Mouse (Mus musculus): ENCODE measurements around the gene Cnksr3. TPM values are rescaled to one million over a fixed set of nuclear protein-coding genes. Genes with fewer than 3 reads are reported as not detected.
A peak's percentile ranks its signal among the peaks of the same experiment; 100 is the strongest.

Cnksr3 gene
- polyA plus RNA-seq, 2 experiments, result 12.3 to 15.3 TPM

- no peaks in the 10 kb centered on the region for H3K9me3 ChIP-seq (ENCODE audit: control insufficient read depth, low read length)
- no peak overlapping the region for H3K4me3 ChIP-seq (replicated peaks; ENCODE audit: low read length)
- H3K27me3 ChIP-seq (ENCODE audit: control insufficient read depth, insufficient read depth, low read length), result no peaks in the 10 kb centered on the region
- TF ChIP-seq POLR2A (IDR thresholded peaks at IDR 0.05; ENCODE audit: borderline replicate concordance, extremely low read depth, insufficient read depth, insufficient read length), result no peak
- peak; percentile 50 for DNase-seq (ENCODE audit: low spot score)
- no peak overlapping the region for H3K9ac ChIP-seq (ENCODE audit: low read depth, low read length, severe bottlenecking)
- H3K27ac ChIP-seq (replicated peaks; ENCODE audit: low read depth, low read length), result no peak overlapping the region
- peak; percentile 53; the same call in 1 of the 2 replicates for ATAC-seq (ENCODE audit: low FRiP score, low read depth)
- 64% methylated on average over 11 of the region's 11 CpGs for WGBS
- no peak overlapping the region for H3K4me2 ChIP-seq (replicated peaks; ENCODE audit: low read depth, low read length, severe bottlenecking)
- no peaks in the 10 kb centered on the region for H3K4me1 ChIP-seq (ENCODE audit: control insufficient read depth, insufficient read depth, low read length)
- H3K36me3 ChIP-seq (ENCODE audit: control insufficient read depth, insufficient read depth, low read length), result peaks cover 20% of the 10 kb centered on the region
Observed at GRCm38 (mm10) chr10:7149671-7150595, 62.1 kb downstream of the Cnksr3 start.

- Histone ChIP-seq H3K27me3 (ENCODE audit: control insufficient read depth, insufficient read depth, low read length) (no peaks in the 10 kb centered on the region), H3K27ac (replicated peaks; ENCODE audit: low read depth, low read length) (no peak overlapping the region), H3K4me1 (ENCODE audit: control insufficient read depth, insufficient read depth, low read length) (no peaks in the 10 kb centered on the region), H3K9me3 (ENCODE audit: control insufficient read depth, low read length) (no peaks in the 10 kb centered on the region), H3K9ac (ENCODE audit: low read depth, low read length, severe bottlenecking) (no peak overlapping the region), H3K36me3 (ENCODE audit: control insufficient read depth, insufficient read depth, low read length) (peaks cover 11% of the 10 kb centered on the region; the same call in 1 of the 2 replicates), H3K4me2 (replicated peaks; ENCODE audit: low read depth, low read length, severe bottlenecking) (no peak overlapping the region), H3K4me3 (replicated peaks; ENCODE audit: low read length) (no peak overlapping the region)
- no peak for TF ChIP-seq POLR2A (IDR thresholded peaks at IDR 0.05; ENCODE audit: borderline replicate concordance, extremely low read depth, insufficient read depth, insufficient read length)
- no peak for DNase-seq (ENCODE audit: low spot score)
- ATAC-seq (ENCODE audit: low FRiP score, low read depth), result 0 out of 2 replicates have a peak, but pooled peaks have one; percentile 26
- 67% methylated on average over 5 of the region's 5 CpGs for WGBS
Observed at GRCm38 (mm10) chr10:7145614-7146013, 66.4 kb downstream of the Cnksr3 start.

- no peaks in the 10 kb centered on the region for H3K27me3 ChIP-seq (ENCODE audit: control insufficient read depth, insufficient read depth, low read length)
- TF ChIP-seq POLR2A (IDR thresholded peaks at IDR 0.05; ENCODE audit: borderline replicate concordance, extremely low read depth, insufficient read depth, insufficient read length), result no peak
- H3K4me1 ChIP-seq (ENCODE audit: control insufficient read depth, insufficient read depth, low read length), result no peaks in the 10 kb centered on the region
- peaks cover 13% of the 10 kb centered on the region for H3K36me3 ChIP-seq (ENCODE audit: control insufficient read depth, insufficient read depth, low read length)
- no peak for ATAC-seq (ENCODE audit: low FRiP score, low read depth)
- no peak overlapping the region for H3K27ac ChIP-seq (replicated peaks; ENCODE audit: low read depth, low read length)
- no peak overlapping the region for H3K4me2 ChIP-seq (replicated peaks; ENCODE audit: low read depth, low read length, severe bottlenecking)
- H3K9me3 ChIP-seq (ENCODE audit: control insufficient read depth, low read length), result no peaks in the 10 kb centered on the region
- DNase-seq (ENCODE audit: low spot score), result no peak
- WGBS, result 87% methylated on average over 13 of the region's 13 CpGs
- H3K9ac ChIP-seq (ENCODE audit: low read depth, low read length, severe bottlenecking), result no peak overlapping the region
- H3K4me3 ChIP-seq (replicated peaks; ENCODE audit: low read length), result no peak overlapping the region
Observed at GRCm38 (mm10) chr10:7144081-7144783, 67.8 kb downstream of the Cnksr3 start.

GRCm38 (mm10) chr10:7142287-7142686 lies 69.8 kb downstream of the Cnksr3 start:
- ATAC-seq (ENCODE audit: low FRiP score, low read depth), result no peak
- Histone ChIP-seq H3K27ac (replicated peaks; ENCODE audit: low read depth, low read length) (no peak overlapping the region), H3K27me3 (ENCODE audit: control insufficient read depth, insufficient read depth, low read length) (no peaks in the 10 kb centered on the region), H3K9me3 (ENCODE audit: control insufficient read depth, low read length) (no peaks in the 10 kb centered on the region), H3K36me3 (ENCODE audit: control insufficient read depth, insufficient read depth, low read length) (peaks cover 17% of the 10 kb centered on the region), H3K4me2 (replicated peaks; ENCODE audit: low read depth, low read length, severe bottlenecking) (no peak overlapping the region), H3K9ac (ENCODE audit: low read depth, low read length, severe bottlenecking) (no peak overlapping the region), H3K4me3 (replicated peaks; ENCODE audit: low read length) (no peak overlapping the region), H3K4me1 (ENCODE audit: control insufficient read depth, insufficient read depth, low read length) (no peaks in the 10 kb centered on the region)
- WGBS, result 88% methylated on average over 8 of the region's 8 CpGs
- no peak for TF ChIP-seq POLR2A (IDR thresholded peaks at IDR 0.05; ENCODE audit: borderline replicate concordance, extremely low read depth, insufficient read depth, insufficient read length)
- DNase-seq (ENCODE audit: low spot score), result no peak

- H3K4me1 ChIP-seq (ENCODE audit: control insufficient read depth, insufficient read depth, low read length), result no peaks in the 10 kb centered on the region
- no peaks in the 10 kb centered on the region for H3K27me3 ChIP-seq (ENCODE audit: control insufficient read depth, insufficient read depth, low read length)
- H3K36me3 ChIP-seq (ENCODE audit: control insufficient read depth, insufficient read depth, low read length), result peaks cover 11% of the 10 kb centered on the region
- H3K4me2 ChIP-seq (replicated peaks; ENCODE audit: low read depth, low read length, severe bottlenecking), result no peak overlapping the region
- DNase-seq (ENCODE audit: low spot score), result no peak
- ATAC-seq (ENCODE audit: low FRiP score, low read depth), result no peak
- no peaks in the 10 kb centered on the region for H3K9me3 ChIP-seq (ENCODE audit: control insufficient read depth, low read length)
- no peak overlapping the region for H3K9ac ChIP-seq (ENCODE audit: low read depth, low read length, severe bottlenecking)
- WGBS, result 35% methylated on average over 6 of the region's 6 CpGs
- TF ChIP-seq POLR2A (IDR thresholded peaks at IDR 0.05; ENCODE audit: borderline replicate concordance, extremely low read depth, insufficient read depth, insufficient read length), result no peak
- H3K4me3 ChIP-seq (replicated peaks; ENCODE audit: low read length), result no peak overlapping the region
- H3K27ac ChIP-seq (replicated peaks; ENCODE audit: low read depth, low read length), result no peak overlapping the region
Observed at GRCm38 (mm10) chr10:7140282-7140681, 71.8 kb downstream of the Cnksr3 start.

Data from limb, embryonic 14.5 days (tissue).